Mouse (Mus musculus) T-cell, adult 2 months (primary cell): ENCODE data around the gene Oprd1.
A peak's percentile ranks its signal among the peaks of the same experiment; 100 is the strongest.

ENCODE experiments used
- DNase-seq: peaks from one replicate; pipeline ENCODE4 v3.0.0; 2022; ENCODE audit warnings: low spot score

The Oprd1 gene

GRCm38 (mm10) chr4:132144080-132144841, at the start of gene Oprd1:
Oprd1 (minus strand) TSS chr4:132144486.
- DNase-seq, result no peak

- no peak for DNase-seq
These were observed 43.6 kb upstream of the Oprd1 start for GRCm38 (mm10) chr4:132187826-132188401.

- no peak for DNase-seq
These were observed 38.9 kb upstream of the Oprd1 start for GRCm38 (mm10) chr4:132183162-132183561.

GRCm38 (mm10) chr4:132181721-132182658, 37.7 kb upstream of the Oprd1 start:
- DNase-seq, result no peak

GRCm38 (mm10) chr4:132180710-132181109, 36.4 kb upstream of the Oprd1 start:
- DNase-seq, result no peak

GRCm38 (mm10) chr4:132178630-132179059, 34.4 kb upstream of the Oprd1 start:
- peak; percentile 57 for DNase-seq

GRCm38 (mm10) chr4:132176474-132176873, 32.2 kb upstream of the Oprd1 start:
- no peak for DNase-seq

- no peak for DNase-seq
These were observed 26.6 kb upstream of the Oprd1 start for GRCm38 (mm10) chr4:132170891-132171290.

- DNase-seq, result no peak
These were observed 25.5 kb upstream of the Oprd1 start for GRCm38 (mm10) chr4:132169761-132170160.

GRCm38 (mm10) chr4:132169271-132169670, 25.0 kb upstream of the Oprd1 start:
- DNase-seq, result no peak

GRCm38 (mm10) chr4:132167436-132167835, 23.1 kb upstream of the Oprd1 start:
- DNase-seq, result no peak

- no peak for DNase-seq
These were observed 22.3 kb upstream of the Oprd1 start for GRCm38 (mm10) chr4:132166350-132167290.

- no peak for DNase-seq
These were observed 21.4 kb upstream of the Oprd1 start for GRCm38 (mm10) chr4:132165691-132166090.

GRCm38 (mm10) chr4:132156941-132157622, 12.8 kb upstream of the Oprd1 start:
- no peak for DNase-seq

GRCm38 (mm10) chr4:132154877-132155670, 10.8 kb upstream of the Oprd1 start:
- DNase-seq, result no peak

- DNase-seq, result no peak
These were observed 7.4 kb upstream of the Oprd1 start for GRCm38 (mm10) chr4:132151673-132152072.

- DNase-seq, result no peak
These were observed 1.9 kb upstream of the Oprd1 start for GRCm38 (mm10) chr4:132146201-132146600.

- no peak for DNase-seq
These were observed 806 bp upstream of the Oprd1 start for GRCm38 (mm10) chr4:132145092-132145491.

GRCm38 (mm10) chr4:132138640-132139039, 5.6 kb downstream of the Oprd1 start:
- DNase-seq, result no peak

- DNase-seq, result no peak
These were observed 7.3 kb downstream of the Oprd1 start for GRCm38 (mm10) chr4:132137013-132137412.
